Mouse (Mus musculus) small intestine, adult 2 months (tissue): ENCODE measurements around the gene Abtb1.

Experiments used
- CTCF ChIP-seq: fragments of 200-500 bp; IDR thresholded peaks from 2 replicates; pipeline ENCODE4 v1.5.1; 2012; ENCODE audit warnings: low read depth, mild to moderate bottlenecking, control low read depth, inconsistent platforms, low read length, moderate library complexity, mixed read lengths; ENCODE audit not compliant: insufficient replicate concordance, insufficient read length; ENCODE audit errors: extremely low read depth
- POLR2A ChIP-seq: fragments of 200-500 bp; IDR thresholded peaks from 2 replicates; pipeline ENCODE4 v1.6.1; 2012; ENCODE audit warnings: low read depth, mild to moderate bottlenecking, control low read depth, inconsistent platforms, low read length, moderate library complexity

DNA sequence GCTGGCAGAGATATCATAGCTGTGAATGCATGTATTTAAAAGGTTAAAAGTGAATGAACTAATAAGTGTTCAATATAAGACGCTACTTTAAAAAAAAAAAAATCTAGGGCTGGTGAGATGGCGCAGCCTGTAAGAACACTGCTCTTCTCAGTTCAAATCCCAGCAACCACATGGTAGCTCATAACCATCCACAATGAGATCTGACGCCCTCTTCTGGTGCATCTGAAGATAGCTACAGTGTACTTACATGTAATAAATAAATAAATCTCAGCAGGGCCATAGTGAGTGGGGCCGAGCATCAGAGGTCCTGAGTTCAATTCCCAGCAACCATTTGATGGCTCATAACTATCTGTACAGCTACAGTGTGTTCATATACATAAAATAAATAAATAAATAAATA is 37.7 kb upstream of the Abtb1 start:
- no peak for TF ChIP-seq POLR2A
- TF ChIP-seq CTCF: no peak
